9 mouse cellular contexts compared by ENCODE assay signal in genomic region chr14:24500091-24500844, GRCm38 (mm10). TPM values are rescaled to one million over a fixed set of nuclear protein-coding genes. Genes with fewer than 3 reads are reported as not detected.
DNase-seq lines count a peak whose midpoint lies in the region; ATAC-seq and TF ChIP-seq lines count a peak whose summit lies in the region.
"Had no signal": no experiment of that assay in that cellular context is flagged by ENCODE, and none has a peak within 500 bp of the region (broad histone marks: within the 10 kb centered on the region; RNA-seq: fewer than 3 reads in every experiment).

No protein-coding gene starts in this region.

- peak overlapping the region; percentile 24; the same call in 1 of the 2 replicates for H3K4me2 ChIP-seq in forebrain, embryonic 16.5 days (ENCODE audit: low read length)
- H3K4me2 ChIP-seq in liver, embryonic 15.5 days: 0 out of 2 replicates have a peak overlapping the region, but pooled peaks have one; percentile 4
- peak overlapping the region; percentile 40 for H3K4me2 ChIP-seq in neural tube, embryonic 13.5 days

- TF ChIP-seq CTCF in ES-Bruce4 (IDR thresholded peaks at IDR 0.05; ENCODE audit: low read depth, low read length): peak; percentile 74
- peak; percentile 58; the same call in 1 of the 2 replicates for TF ChIP-seq CTCF in testis, adult 2 months (IDR thresholded peaks at IDR 0.05; ENCODE audit: control insufficient read depth, insufficient read depth, insufficient replicate concordance, low read depth, low read length)

- H3K9me3 ChIP-seq in ES-Bruce4 (replicated peaks; ENCODE audit: control insufficient read depth, insufficient read depth, low read length, poor library complexity, severe bottlenecking): no peaks in the 10 kb centered on the region
- no peaks in the 10 kb centered on the region for H3K9me3 ChIP-seq in forebrain, embryonic 16.5 days (ENCODE audit: control insufficient read depth, low read length)
- H3K9me3 ChIP-seq in liver, embryonic 15.5 days (replicated peaks): no peaks in the 10 kb centered on the region
- no peaks in the 10 kb centered on the region for H3K9me3 ChIP-seq in neural tube, embryonic 13.5 days

- H3K4me3 ChIP-seq in ES-Bruce4 (ENCODE audit: low read depth, low read length): no peak overlapping the region
- H3K4me3 ChIP-seq in forebrain, embryonic 16.5 days (replicated peaks; ENCODE audit: low read length): no peak overlapping the region
- no peak overlapping the region for H3K4me3 ChIP-seq in liver, embryonic 15.5 days (replicated peaks)
- no peak overlapping the region for H3K4me3 ChIP-seq in neural tube, embryonic 13.5 days
- H3K4me3 ChIP-seq in testis, adult 2 months (ENCODE audit: control insufficient read depth, low read depth, low read length): no peak overlapping the region

- peak overlapping the region; percentile 26; the same call in 1 of the 2 replicates for H3K27ac ChIP-seq in ES-Bruce4 (ENCODE audit: insufficient read depth, low read length)
- H3K27ac ChIP-seq in forebrain, embryonic 16.5 days (ENCODE audit: low read length): peak overlapping the region; percentile 85
- H3K27ac ChIP-seq in liver, embryonic 15.5 days (replicated peaks): no peak overlapping the region
- peak overlapping the region; percentile 96 for H3K27ac ChIP-seq in neural tube, embryonic 13.5 days (replicated peaks)
- H3K27ac ChIP-seq in testis, adult 2 months (ENCODE audit: control insufficient read depth, insufficient read depth, low read depth, low read length): no peak overlapping the region
- H3K27ac ChIP-seq: macrophage had no signal

- ATAC-seq in forebrain, embryonic 16.5 days: peak; percentile 71
- peak; percentile 51 for ATAC-seq in liver, embryonic 15.5 days (ENCODE audit: insufficient read depth)
- peak; percentile 80 for ATAC-seq in neural tube, embryonic 13.5 days (ENCODE audit: low read depth)

- TF ChIP-seq EP300 in ES-Bruce4 (IDR thresholded peaks at IDR 0.05; ENCODE audit: insufficient read depth, low read depth, low read length): no peak

- H3K27me3 ChIP-seq in ES-Bruce4 (ENCODE audit: control insufficient read depth, insufficient read depth, low read length, poor library complexity, severe bottlenecking): no peaks in the 10 kb centered on the region
- no peaks in the 10 kb centered on the region for H3K27me3 ChIP-seq in forebrain, embryonic 16.5 days (replicated peaks; ENCODE audit: control insufficient read depth, insufficient read depth, low read length)
- H3K27me3 ChIP-seq in liver, embryonic 15.5 days: no peaks in the 10 kb centered on the region
- H3K27me3 ChIP-seq in neural tube, embryonic 13.5 days: no peaks in the 10 kb centered on the region
- no peaks in the 10 kb centered on the region for H3K27me3 ChIP-seq in testis, adult 2 months (ENCODE audit: control insufficient read depth, insufficient read depth, low read length)

- TF ChIP-seq POLR2A in ES-Bruce4 (IDR thresholded peaks at IDR 0.05; ENCODE audit: insufficient read depth, low read length): no peak
- no peak for TF ChIP-seq POLR2A in testis, adult 2 months (IDR thresholded peaks at IDR 0.05; ENCODE audit: control insufficient read depth, low read depth, low read length)

- 10% methylated on average over 18 of the region's 18 CpGs for WGBS in forebrain, embryonic 16.5 days
- 21% methylated on average over 18 of the region's 18 CpGs for WGBS in large intestine, adult 2 months
- 22% methylated on average over 18 of the region's 18 CpGs for WGBS in liver, embryonic 15.5 days (ENCODE audit: insufficient replicate concordance)
- WGBS in neural tube, embryonic 13.5 days: 18% methylated on average over 18 of the region's 18 CpGs

- peaks cover 58% of the 10 kb centered on the region for H3K36me3 ChIP-seq in ES-Bruce4 (ENCODE audit: control insufficient read depth, insufficient read depth, low read length, poor library complexity, severe bottlenecking)
- peaks cover 20% of the 10 kb centered on the region for H3K36me3 ChIP-seq in forebrain, embryonic 16.5 days (ENCODE audit: control insufficient read depth, insufficient read depth)
- H3K36me3 ChIP-seq in liver, embryonic 15.5 days (replicated peaks): peaks cover 46% of the 10 kb centered on the region
- peaks cover 44% of the 10 kb centered on the region for H3K36me3 ChIP-seq in neural tube, embryonic 13.5 days
- H3K36me3 ChIP-seq in testis, adult 2 months (ENCODE audit: control insufficient read depth, insufficient read depth, low read length): no peaks in the 10 kb centered on the region

- H3K4me1 ChIP-seq in ES-Bruce4 (ENCODE audit: control insufficient read depth, insufficient read depth, low read length): no peaks in the 10 kb centered on the region
- H3K4me1 ChIP-seq in forebrain, embryonic 16.5 days (replicated peaks; ENCODE audit: control insufficient read depth, insufficient read depth, low read length): peaks cover 13% of the 10 kb centered on the region
- 0 out of 2 replicates have a peak, but pooled peaks cover 8% of the 10 kb centered on the region for H3K4me1 ChIP-seq in liver, embryonic 15.5 days (replicated peaks)
- peaks cover 14% of the 10 kb centered on the region for H3K4me1 ChIP-seq in neural tube, embryonic 13.5 days (replicated peaks)
- H3K4me1 ChIP-seq in testis, adult 2 months (ENCODE audit: control insufficient read depth, insufficient read depth, low read length): no peaks in the 10 kb centered on the region

- intact Hi-C loops in heart, postnatal 25 days (cut with DNase I): loop anchor here (2.0 to 10.0 kb wide), 4 partner anchors 45 to 1065 kb away; no protein-coding TSS in a partner anchor

- DNase-seq in cerebellum, adult 11-12 months: peak; percentile 83
- DNase-seq in heart, postnatal 25 days (ENCODE audit: low spot score): peak; percentile 49
- DNase-seq in large intestine, adult 2 months (ENCODE audit: low read depth, low spot score): peak; percentile 57

- 0 out of 2 replicates have a peak overlapping the region, but pooled peaks have one; percentile 6 for H3K9ac ChIP-seq in ES-Bruce4 (ENCODE audit: low read depth, poor library complexity, severe bottlenecking)
- H3K9ac ChIP-seq in forebrain, embryonic 16.5 days (replicated peaks; ENCODE audit: low read depth, low read length): peak overlapping the region; percentile 47
- no peak overlapping the region for H3K9ac ChIP-seq in liver, embryonic 15.5 days
- peak overlapping the region; percentile 70 for H3K9ac ChIP-seq in neural tube, embryonic 13.5 days

RNA-seq across cellular contexts. Expression of gene Rps24, which starts 13.3 kb away (rescaled TPM):
- 3,686 and 4,006 TPM in 2 replicates for polyA plus RNA-seq in ES-Bruce4 (2011; ENCODE audit: insufficient read depth, insufficient read length, low read depth, missing spikeins)
- 482 and 530 TPM in 2 replicates for polyA plus RNA-seq in forebrain, embryonic 16.5 days (2015; fragmentation: Nextera tagmentation; extraction: Ambion mirVana)
- 100 to 1,000 TPM; 821 to 836 TPM for total RNA-seq in heart, postnatal 25 days (2021)
- polyA plus RNA-seq in large intestine, adult 2 months (2012; rRNA removed): 1,168 and 1,294 TPM in 2 replicates
- 313 and 420 TPM in 2 replicates for polyA plus RNA-seq in liver, embryonic 15.5 days (2015; fragmentation: Nextera tagmentation; extraction: Ambion mirVana)
- polyA plus RNA-seq in neural tube, embryonic 13.5 days (2015; fragmentation: Nextera tagmentation; extraction: Ambion mirVana): 669 and 687 TPM in 2 replicates
- polyA plus RNA-seq in testis, adult 2 months (2012; rRNA removed): 1,016 and 1,252 TPM in 2 replicates

RNA-seq across cellular contexts. Expression of gene Polr3a, which starts 13.4 kb away (rescaled TPM):
- polyA plus RNA-seq in ES-Bruce4 (2011; ENCODE audit: insufficient read depth, insufficient read length, low read depth, missing spikeins): 33.3 and 33.6 TPM in 2 replicates
- 20.8 and 23.8 TPM in 2 replicates for polyA plus RNA-seq in forebrain, embryonic 16.5 days (2015; fragmentation: Nextera tagmentation; extraction: Ambion mirVana)
- total RNA-seq in heart, postnatal 25 days (2021): 10 to 100 TPM in 1 of 2 experiments, 1 to 10 TPM in 1; 9.3 to 10.2 TPM
- 5.0 and 7.5 TPM in 2 replicates for polyA plus RNA-seq in large intestine, adult 2 months (2012; rRNA removed)
- 5.9 and 6.5 TPM in 2 replicates for polyA plus RNA-seq in liver, embryonic 15.5 days (2015; fragmentation: Nextera tagmentation; extraction: Ambion mirVana)
- 18.3 and 22.8 TPM in 2 replicates for polyA plus RNA-seq in neural tube, embryonic 13.5 days (2015; fragmentation: Nextera tagmentation; extraction: Ambion mirVana)
- 5.9 and 6.8 TPM in 2 replicates for polyA plus RNA-seq in testis, adult 2 months (2012; rRNA removed)

Comparison
In these comparisons a context has a peak if more than half of its experiments do, and no peak if none do; other contexts are left out.
1. H3K27ac ChIP-seq: peak in ES-Bruce4 (single experiment), forebrain, embryonic 16.5 days (single experiment) and neural tube, embryonic 13.5 days (single experiment); none in liver, embryonic 15.5 days (single experiment) and testis, adult 2 months (single experiment).
2. Peak in every context shown above with its lines, with median percentiles within 50 percentile points of each other: DNase-seq, ATAC-seq and H3K4me2 ChIP-seq.